Mouse (Mus musculus) erythroblast, embryonic 14.5 days (primary cell): ENCODE measurements around the gene Snapc4. TPM values are rescaled to one million over a fixed set of nuclear protein-coding genes. Genes with fewer than 3 reads are reported as not detected.

ENCODE experiments used
- H3K27me3 ChIP-seq: 2 replicates; pipeline ENCODE4 v1.6.1; 2012; ENCODE audit warnings: inconsistent platforms; ENCODE audit not compliant: control insufficient read depth
- H3K36me3 ChIP-seq: 2 replicates; pipeline ENCODE4 v1.6.1; 2012; ENCODE audit warnings: mild to moderate bottlenecking, inconsistent platforms; ENCODE audit not compliant: control insufficient read depth
- H3K4me1 ChIP-seq: 2 replicates; pipeline ENCODE4 v1.6.1; 2012; ENCODE audit warnings: inconsistent platforms; ENCODE audit not compliant: control insufficient read depth
- H3K4me3 ChIP-seq: replicated peaks from 2 replicates; pipeline ENCODE3; 2012; ENCODE audit warnings: moderate library complexity, mild to moderate bottlenecking, inconsistent platforms
- H3K9me3 ChIP-seq: 2 replicates; pipeline ENCODE4 v1.6.1; 2012; ENCODE audit warnings: low read length, inconsistent platforms, mixed read lengths; ENCODE audit not compliant: control insufficient read depth
- GATA1 ChIP-seq: IDR thresholded peaks from 2 replicates; pipeline ENCODE4 v1.6.1; 2012; ENCODE audit warnings: low read length, inconsistent platforms, mixed read lengths
- TAL1 ChIP-seq: IDR thresholded peaks from 3 replicates; pipeline ENCODE4 v1.6.1; 2012; ENCODE audit warnings: low read length, inconsistent platforms, mixed read lengths
- polyA plus RNA-seq: library from polyadenylated mRNA; stranded (reverse); fragments of >175 nt; gene quantifications from 2 replicates; pipeline ENCODE4 v1.2.3, GENCODE M21; 2012

The Snapc4 gene
- polyA plus RNA-seq, 1 experiment = 1.6 TPM

DNA sequence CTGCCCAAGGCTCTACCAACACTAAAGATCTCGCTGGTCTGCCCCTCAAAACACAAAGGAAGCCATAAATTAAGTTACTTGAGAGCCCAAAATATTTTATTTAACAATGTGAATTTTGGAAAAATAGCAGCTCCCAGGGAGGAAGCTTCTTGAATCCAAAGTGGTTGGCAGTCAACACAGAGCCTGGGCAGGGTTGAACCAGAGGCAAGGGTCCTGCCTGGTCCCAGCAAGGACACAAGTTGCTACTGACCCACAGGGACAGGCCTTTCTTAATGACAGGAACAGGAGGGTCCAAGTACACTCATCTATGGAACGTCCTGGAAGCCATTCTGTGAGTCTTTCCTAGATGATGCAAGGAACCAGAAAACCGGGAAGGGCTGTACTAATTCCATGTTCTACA, 28.9 kb upstream of the Snapc4 start:
- Histone ChIP-seq H3K4me1 (peaks cover 56% of the 10 kb centered on the region), H3K4me3 (peak overlapping the region; percentile 83), H3K27me3 (no peaks in the 10 kb centered on the region), H3K9me3 (no peaks in the 10 kb centered on the region), H3K36me3 (peaks cover 72% of the 10 kb centered on the region)
- TF ChIP-seq TAL1 (no peak), GATA1 (no peak)

DNA sequence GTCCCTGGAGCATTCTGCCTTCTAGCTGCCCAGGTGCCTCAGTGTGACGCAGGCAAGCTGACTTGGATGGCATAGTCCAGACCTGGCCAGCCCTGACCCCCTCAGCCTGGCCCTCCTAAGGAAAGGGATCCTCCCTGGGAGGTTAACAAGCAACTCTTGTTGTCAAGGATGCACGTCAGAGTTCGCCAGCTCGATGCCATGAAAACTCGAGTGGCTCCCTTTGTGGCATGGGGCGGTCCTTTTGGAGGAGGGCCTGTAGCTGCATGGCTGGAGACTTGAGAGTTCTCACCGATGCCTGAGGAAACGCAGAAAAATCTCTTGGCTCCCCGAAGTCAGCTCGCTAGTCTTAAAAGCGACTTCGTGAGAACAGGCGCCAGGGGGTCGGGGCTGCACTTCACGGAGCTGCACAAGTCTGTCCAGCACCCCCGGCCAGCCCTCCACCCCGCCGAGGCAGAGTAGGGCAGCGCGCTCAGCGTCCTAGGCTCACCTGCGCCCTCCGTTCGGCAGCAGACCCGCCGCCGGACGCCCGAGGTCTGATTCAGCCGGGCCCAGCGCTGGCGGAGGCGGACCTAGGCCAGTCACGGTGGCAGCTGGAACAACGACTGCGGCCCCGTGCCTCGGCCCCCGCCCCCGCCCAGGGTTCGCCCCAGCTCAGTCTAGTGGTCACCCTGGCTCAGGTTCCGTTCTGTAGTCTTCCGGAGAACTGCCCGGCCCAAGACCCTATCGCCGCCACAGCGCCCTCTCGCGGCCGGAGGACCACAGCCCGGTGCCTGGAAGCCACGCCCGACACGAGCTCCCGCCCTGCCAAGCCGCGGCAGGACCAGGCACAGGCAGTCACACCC, 28.3 kb upstream of the Snapc4 start, which contains the start of gene Inpp5e:
Inpp5e (minus strand) TSS at position 689 of the 842 bp plus-strand sequence.
- H3K4me1 ChIP-seq = peaks cover 54% of the 10 kb centered on the region
- TF ChIP-seq GATA1 (no peak), TAL1 (no peak)
- peaks cover 66% of the 10 kb centered on the region for H3K36me3 ChIP-seq
- no peaks in the 10 kb centered on the region for H3K9me3 ChIP-seq
- peak within 1 kb of the TSS; percentile 83 for H3K4me3 ChIP-seq
- H3K27me3 ChIP-seq = no peaks in the 10 kb centered on the region

DNA sequence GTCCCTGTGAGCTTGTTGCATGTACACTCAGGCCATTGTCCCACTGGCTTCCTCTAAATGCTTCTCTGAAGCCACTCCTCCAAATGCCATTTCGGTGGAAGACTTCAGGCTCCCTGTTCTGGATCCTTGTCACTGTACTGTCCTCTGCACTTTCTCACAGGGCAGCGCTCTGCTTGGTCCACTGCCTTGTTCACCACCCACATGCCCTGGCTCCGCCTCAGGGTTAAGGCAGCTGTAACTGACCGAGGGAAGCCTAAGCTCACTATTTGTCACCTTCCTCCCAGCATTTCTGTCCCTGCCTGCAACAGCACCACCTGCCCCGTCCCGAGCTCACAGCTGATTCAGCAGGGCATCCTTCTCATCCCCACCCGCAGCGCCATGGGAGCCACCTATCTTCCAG, 22.9 kb upstream of the Snapc4 start:
- Histone ChIP-seq H3K9me3 (no peaks in the 10 kb centered on the region), H3K4me1 (peaks cover 65% of the 10 kb centered on the region), H3K27me3 (no peaks in the 10 kb centered on the region), H3K4me3 (no peak overlapping the region), H3K36me3 (peaks cover 80% of the 10 kb centered on the region)
- TF ChIP-seq GATA1 (no peak), TAL1 (no peak)

DNA sequence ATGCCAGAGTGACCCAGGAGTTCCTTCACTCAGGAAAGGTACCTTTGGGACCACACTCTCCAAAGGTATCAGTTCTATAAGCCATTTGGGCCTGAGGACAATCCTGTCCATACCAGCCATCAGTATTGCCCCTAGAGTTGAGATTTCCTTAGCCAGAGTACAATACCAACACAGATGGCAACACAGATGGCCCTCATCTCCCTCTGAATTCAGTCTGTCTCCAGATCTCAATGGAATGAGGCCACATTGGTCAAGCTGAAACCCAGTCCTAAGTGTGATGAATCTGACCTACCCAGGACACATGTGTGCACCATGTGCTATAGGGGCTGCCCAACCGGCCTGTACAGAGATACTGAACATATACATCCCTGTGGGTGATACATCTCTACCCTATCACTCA, 21.8 kb upstream of the Snapc4 start:
- Histone ChIP-seq H3K4me1 (peaks cover 54% of the 10 kb centered on the region), H3K36me3 (peaks cover 84% of the 10 kb centered on the region), H3K9me3 (no peaks in the 10 kb centered on the region), H3K4me3 (no peak overlapping the region), H3K27me3 (no peaks in the 10 kb centered on the region)
- TF ChIP-seq GATA1 = no peak
- no peak for TF ChIP-seq TAL1

DNA sequence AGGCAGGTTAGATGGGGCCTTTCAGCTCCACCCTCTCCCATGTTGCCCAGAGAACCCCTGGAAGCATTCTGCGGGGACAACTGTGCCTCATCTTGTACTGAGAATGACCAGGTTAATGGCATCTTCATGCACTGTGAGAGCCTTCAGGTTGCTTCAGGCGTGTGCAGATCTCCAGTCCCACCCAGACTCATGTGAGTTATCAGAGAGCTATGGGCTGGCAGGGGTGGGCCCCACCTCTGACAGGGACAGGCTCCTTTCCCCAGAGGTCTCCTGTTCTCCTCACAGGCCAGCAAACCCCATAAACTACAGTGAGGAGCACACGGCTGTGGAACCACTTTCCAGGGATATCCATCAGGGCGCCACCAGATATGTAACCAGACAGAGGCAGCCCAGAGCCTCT, 20.6 kb upstream of the Snapc4 start:
- peaks cover 85% of the 10 kb centered on the region for H3K36me3 ChIP-seq
- no peak for TF ChIP-seq GATA1
- no peak for TF ChIP-seq TAL1
- peaks cover 42% of the 10 kb centered on the region for H3K4me1 ChIP-seq
- H3K27me3 ChIP-seq = no peaks in the 10 kb centered on the region
- no peak overlapping the region for H3K4me3 ChIP-seq
- no peaks in the 10 kb centered on the region for H3K9me3 ChIP-seq

DNA sequence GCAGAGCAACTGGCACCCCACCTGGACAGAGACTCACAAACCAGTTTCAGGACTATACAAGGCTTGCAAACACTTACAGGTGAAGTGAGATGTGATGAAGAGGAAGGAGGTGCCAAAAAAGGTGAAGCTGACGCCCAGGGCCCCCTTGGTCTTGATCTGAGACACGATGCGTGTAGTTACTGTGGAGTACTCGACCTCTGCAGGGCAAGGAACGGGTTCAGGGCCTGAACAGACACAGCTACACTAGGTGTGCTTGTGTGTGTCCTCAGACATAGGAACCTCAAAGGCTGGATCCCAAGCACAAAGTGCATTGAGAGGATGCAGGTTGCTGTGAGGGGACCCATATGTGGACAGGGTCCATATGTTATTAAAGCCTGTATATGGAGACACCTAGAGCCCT, 19.8 kb upstream of the Snapc4 start:
- H3K27me3 ChIP-seq = no peaks in the 10 kb centered on the region
- no peaks in the 10 kb centered on the region for H3K9me3 ChIP-seq
- H3K36me3 ChIP-seq = peaks cover 86% of the 10 kb centered on the region
- peaks cover 36% of the 10 kb centered on the region for H3K4me1 ChIP-seq
- H3K4me3 ChIP-seq = no peak overlapping the region
- no peak for TF ChIP-seq TAL1
- TF ChIP-seq GATA1 = no peak

DNA sequence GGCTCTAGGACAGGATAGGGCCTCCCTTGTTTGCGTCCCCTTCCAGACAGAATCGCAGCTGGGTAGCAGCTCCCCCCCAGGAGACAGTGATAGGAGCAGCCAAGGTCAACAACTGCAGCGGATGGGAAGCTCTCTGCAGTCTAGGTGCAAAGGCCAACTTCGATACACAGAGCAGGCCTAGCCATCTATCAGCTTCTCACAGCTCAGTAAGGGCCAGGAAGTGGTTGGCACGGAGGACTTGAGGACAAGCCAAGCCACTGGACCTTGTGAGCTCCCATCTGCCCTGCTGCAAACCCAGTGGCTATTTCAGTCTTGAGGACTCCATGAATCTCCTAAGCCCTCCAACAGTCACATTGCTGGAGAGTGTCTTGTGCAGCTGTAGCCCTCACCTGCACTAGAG, 19.2 kb upstream of the Snapc4 start:
- H3K4me1 ChIP-seq = peaks cover 30% of the 10 kb centered on the region
- peaks cover 86% of the 10 kb centered on the region for H3K36me3 ChIP-seq
- TF ChIP-seq GATA1 = no peak
- no peak for TF ChIP-seq TAL1
- no peak overlapping the region for H3K4me3 ChIP-seq
- no peaks in the 10 kb centered on the region for H3K27me3 ChIP-seq
- H3K9me3 ChIP-seq = no peaks in the 10 kb centered on the region

DNA sequence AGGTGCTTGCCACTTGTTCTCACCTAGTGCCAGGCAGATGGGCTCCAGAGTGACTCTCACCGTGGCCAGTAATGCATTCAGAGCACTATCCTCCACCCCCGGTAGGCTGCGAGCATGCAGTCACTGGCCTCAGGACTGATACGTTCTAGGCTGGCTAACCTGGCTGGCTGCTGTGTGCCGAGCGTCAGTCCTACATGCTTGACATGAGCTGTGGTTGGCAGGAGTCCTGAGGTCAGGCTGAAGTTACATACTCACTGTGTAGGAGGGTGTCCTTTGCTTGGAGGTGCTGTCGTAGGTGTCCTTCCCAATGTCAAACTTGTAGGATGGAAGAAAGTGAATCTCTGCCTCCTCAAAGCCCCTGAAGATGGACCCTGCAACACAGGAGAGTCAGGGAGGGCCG, 18.5 kb upstream of the Snapc4 start:
- Histone ChIP-seq H3K9me3 (no peaks in the 10 kb centered on the region), H3K36me3 (peaks cover 91% of the 10 kb centered on the region)

DNA sequence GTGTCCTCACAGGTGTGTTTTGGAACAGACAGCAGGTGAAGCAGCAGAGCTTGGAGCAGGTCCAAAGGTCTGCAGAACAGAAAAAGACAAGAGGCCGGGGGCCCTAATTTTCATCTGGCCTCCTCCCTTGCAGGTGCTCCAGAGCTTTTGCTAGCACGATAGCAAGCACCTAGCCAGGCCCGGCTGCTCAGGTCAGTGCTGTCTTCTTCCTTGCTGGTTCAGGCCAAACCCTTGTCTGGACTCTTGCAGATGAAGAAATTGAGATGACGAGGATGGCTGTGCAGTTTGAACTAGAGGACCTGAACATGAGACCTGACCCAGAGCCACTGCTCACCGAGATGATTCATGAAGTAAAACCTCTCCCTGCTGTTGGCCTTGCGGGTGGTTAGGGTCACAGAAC, 11.2 kb upstream of the Snapc4 start:
- Histone ChIP-seq H3K27me3 (no peaks in the 10 kb centered on the region), H3K4me1 (peaks cover 36% of the 10 kb centered on the region), H3K9me3 (no peaks in the 10 kb centered on the region), H3K36me3 (peaks cover 78% of the 10 kb centered on the region), H3K4me3 (no peak overlapping the region)
- TF ChIP-seq TAL1 (no peak), GATA1 (no peak)

More for the DNA sequence above, 18.5 kb upstream of the Snapc4 start:
- Histone ChIP-seq H3K4me1 (peaks cover 28% of the 10 kb centered on the region), H3K27me3 (no peaks in the 10 kb centered on the region), H3K4me3 (no peak overlapping the region)
- no peak for TF ChIP-seq GATA1
- TF ChIP-seq TAL1 = no peak

DNA sequence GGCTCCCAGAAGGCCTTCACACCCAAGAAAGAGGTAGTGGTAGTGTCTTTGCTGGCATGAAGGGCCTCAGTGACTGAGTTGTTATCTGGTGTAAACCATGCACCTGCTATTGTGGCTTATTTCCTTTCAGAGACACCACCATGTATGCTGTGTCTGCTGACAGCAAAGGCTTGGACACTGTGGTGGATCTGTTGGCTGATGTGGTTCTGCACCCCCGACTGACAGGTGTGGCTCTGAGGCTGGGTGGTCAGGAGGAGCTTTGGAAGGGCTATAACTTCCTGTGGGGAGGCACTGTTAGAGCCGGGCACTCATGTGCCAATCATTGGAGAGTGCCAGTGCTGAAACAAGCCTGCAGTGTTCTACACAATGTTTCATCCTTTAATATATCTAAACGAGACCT, 10.5 kb upstream of the Snapc4 start:
- TF ChIP-seq GATA1 = no peak
- no peak for TF ChIP-seq TAL1
- Histone ChIP-seq H3K4me3 (peak overlapping the region; percentile 28), H3K27me3 (no peaks in the 10 kb centered on the region), H3K4me1 (peaks cover 38% of the 10 kb centered on the region), H3K36me3 (peaks cover 78% of the 10 kb centered on the region), H3K9me3 (no peaks in the 10 kb centered on the region)
